Mouse (Mus musculus) spleen, adult 2 months (tissue): ENCODE results near the gene Plekhd1. TPM values are rescaled to one million over a fixed set of nuclear protein-coding genes. Genes with fewer than 3 reads are reported as not detected.

Experiments used
- DNase-seq, 2 experiments: peaks; one replicate each; pipeline versions ENCODE4 v3.0.0 to v3.0.0-alpha.2; 2012 to 2021; ENCODE audit warnings: low spot score in 2 of 2, low read depth in 1 of 2
- H3K27ac ChIP-seq: fragments of 200-500 bp; 2 replicates; pipeline ENCODE4 v1.5.1; 2012; ENCODE audit warnings: low read length, inconsistent platforms; ENCODE audit not compliant: insufficient read depth
- H3K27me3 ChIP-seq: fragments of 200-500 bp; 2 replicates; pipeline ENCODE4 v1.6.1; 2012; ENCODE audit warnings: mild to moderate bottlenecking, moderate library complexity, low read length, inconsistent platforms; ENCODE audit not compliant: control insufficient read depth, insufficient read depth
- H3K36me3 ChIP-seq: fragments of 200-500 bp; 2 replicates; pipeline ENCODE4 v1.6.1; 2012; ENCODE audit warnings: mild to moderate bottlenecking, low read length, inconsistent platforms; ENCODE audit not compliant: control insufficient read depth, insufficient read depth
- H3K4me1 ChIP-seq: fragments of 200-500 bp; 2 replicates; pipeline ENCODE4 v1.6.1; 2011; ENCODE audit warnings: inconsistent platforms; ENCODE audit not compliant: control insufficient read depth, insufficient read depth, insufficient read length
- H3K4me3 ChIP-seq: fragments of 200-500 bp; 2 replicates; pipeline ENCODE4 v1.5.1; 2011; ENCODE audit warnings: mild to moderate bottlenecking, inconsistent platforms; ENCODE audit not compliant: insufficient read depth, insufficient read length; ENCODE audit errors: extremely low read depth
- CTCF ChIP-seq: fragments of 200-500 bp; IDR thresholded peaks from 2 replicates; pipeline ENCODE4 v1.5.1; 2011; ENCODE audit warnings: mild to moderate bottlenecking, inconsistent platforms; ENCODE audit not compliant: insufficient read depth, insufficient read length, insufficient replicate concordance; ENCODE audit errors: extremely low read depth
- POLR2A ChIP-seq: fragments of 200-500 bp; IDR thresholded peaks from 2 replicates; pipeline ENCODE4 v1.6.1; 2011; ENCODE audit warnings: low read depth, low read length, inconsistent platforms
- WGBS: fragments of 180-500 bp; shearing (Covaris S2); methylation state at CpG from one replicate; pipeline ENCODE4 v1.1.7; 2018; 5-methylcytosine and 5-hydroxymethylcytosine counted together
- polyA plus RNA-seq: library from polyadenylated mRNA; depleted of rRNA; stranded (reverse); fragments of >200 nt; gene quantifications from 2 replicates; pipeline ENCODE4 v1.2.3, GENCODE M21; 2012

The Plekhd1 gene
- polyA plus RNA-seq, 1 experiment, result 0.04 TPM

- H3K27me3 ChIP-seq, result no peaks in the 10 kb centered on the region
- no peak overlapping the region for H3K4me3 ChIP-seq
- TF ChIP-seq POLR2A (no peak), CTCF (no peak)
- no peak for DNase-seq
- H3K27ac ChIP-seq, result no peak overlapping the region
- 0% methylated on average over 2 of the region's 2 CpGs for WGBS
- H3K36me3 ChIP-seq, result no peaks in the 10 kb centered on the region
- H3K4me1 ChIP-seq, result no peaks in the 10 kb centered on the region
Observed at GRCm38 (mm10) chr12:80719141-80719540, 26.8 kb downstream of the Plekhd1 start.

- DNase-seq, result no peak
- no peaks in the 10 kb centered on the region for H3K36me3 ChIP-seq
- WGBS, result 88% methylated on average over 12 of the region's 12 CpGs
- H3K4me1 ChIP-seq, result no peaks in the 10 kb centered on the region
- no peaks in the 10 kb centered on the region for H3K27me3 ChIP-seq
- no peak overlapping the region for H3K27ac ChIP-seq
- H3K4me3 ChIP-seq, result no peak overlapping the region
- TF ChIP-seq CTCF (no peak), POLR2A (no peak)
Observed at GRCm38 (mm10) chr12:80720507-80720906, 28.1 kb downstream of the Plekhd1 start.

GRCm38 (mm10) chr12:80721458-80721857 lies 29.1 kb downstream of the Plekhd1 start:
- WGBS, result 93% methylated on average over 15 of the region's 15 CpGs

GRCm38 (mm10) chr12:80724853-80725559 lies 32.6 kb downstream of the Plekhd1 start:
- whole genome bisulfite sequencing, result 33% methylated on average over 10 of the region's 10 CpGs
- no peak overlapping the region for H3K27ac ChIP-seq
- DNase-seq, result peak; percentile 19 to 71

More at GRCm38 (mm10) chr12:80721458-80721857, 29.1 kb downstream of the Plekhd1 start:
- Histone ChIP-seq H3K4me3 (no peak overlapping the region), H3K27ac (no peak overlapping the region), H3K27me3 (no peaks in the 10 kb centered on the region), H3K36me3 (no peaks in the 10 kb centered on the region), H3K4me1 (no peaks in the 10 kb centered on the region)
- no peak for TF ChIP-seq POLR2A
- TF ChIP-seq CTCF, result no peak
- no peak for DNase-seq

GRCm38 (mm10) chr12:80728207-80728606 lies 35.8 kb downstream of the Plekhd1 start:
- H3K27ac ChIP-seq, result no peak overlapping the region
- no peaks in the 10 kb centered on the region for H3K36me3 ChIP-seq
- H3K4me3 ChIP-seq, result no peak overlapping the region
- WGBS, result 11% methylated on average over 1 of the region's 1 CpGs
- no peak for DNase-seq
- no peaks in the 10 kb centered on the region for H3K4me1 ChIP-seq
- no peaks in the 10 kb centered on the region for H3K27me3 ChIP-seq
- TF ChIP-seq CTCF (no peak), POLR2A (no peak)

More at GRCm38 (mm10) chr12:80724853-80725559, 32.6 kb downstream of the Plekhd1 start:
- no peak overlapping the region for H3K4me3 ChIP-seq
- TF ChIP-seq POLR2A (no peak), CTCF (peak; percentile 76; the same call in 1 of the 2 replicates)
- H3K27me3 ChIP-seq, result no peaks in the 10 kb centered on the region
- H3K4me1 ChIP-seq, result no peaks in the 10 kb centered on the region
- no peaks in the 10 kb centered on the region for H3K36me3 ChIP-seq

GRCm38 (mm10) chr12:80728814-80729213 lies 36.4 kb downstream of the Plekhd1 start:
- TF ChIP-seq CTCF, result no peak
- TF ChIP-seq POLR2A, result no peak
- H3K27ac ChIP-seq, result no peak overlapping the region
- 70% methylated on average over 2 of the region's 2 CpGs for WGBS
- H3K4me3 ChIP-seq, result no peak overlapping the region
- H3K4me1 ChIP-seq, result no peaks in the 10 kb centered on the region
- no peaks in the 10 kb centered on the region for H3K27me3 ChIP-seq
- no peaks in the 10 kb centered on the region for H3K36me3 ChIP-seq
- no peak for DNase-seq
